Mouse (Mus musculus) frontal cortex, postnatal 14 days (tissue): ENCODE data around the gene Natd1.

Source experiments
- DNase-seq, 2 experiments: peaks; one replicate each; pipeline ENCODE4 v3.0.0; 2022; ENCODE audit warnings: low spot score in 2 of 2

Gene Natd1

GRCm38 (mm10) chr11:60914491-60914890 lies at the start of gene Natd1:
Gene Natd1, minus strand, starts transcription at chr11:60914750.
- no peak for DNase-seq

GRCm38 (mm10) chr11:60962709-60963108 lies 48.2 kb upstream of the Natd1 start:
- no peak for DNase-seq

GRCm38 (mm10) chr11:60961176-60961575 lies 46.6 kb upstream of the Natd1 start:
- DNase-seq = no peak

GRCm38 (mm10) chr11:60958948-60959347 lies 44.4 kb upstream of the Natd1 start:
- DNase-seq = no peak

GRCm38 (mm10) chr11:60955621-60956383 lies 41.3 kb upstream of the Natd1 start:
- DNase-seq = no peak

- DNase-seq = no peak
Observed at GRCm38 (mm10) chr11:60954255-60955104, 39.9 kb upstream of the Natd1 start.

- peak; percentile 75 for DNase-seq
Observed at GRCm38 (mm10) chr11:60953803-60954202, 39.3 kb upstream of the Natd1 start.

- DNase-seq = no peak
Observed at GRCm38 (mm10) chr11:60952986-60953385, 38.4 kb upstream of the Natd1 start.

- DNase-seq = no peak
Observed at GRCm38 (mm10) chr11:60952362-60952761, 37.8 kb upstream of the Natd1 start.

- no peak for DNase-seq
Observed at GRCm38 (mm10) chr11:60951896-60952295, 37.3 kb upstream of the Natd1 start.

GRCm38 (mm10) chr11:60945003-60945402 lies 30.5 kb upstream of the Natd1 start:
- DNase-seq = no peak

GRCm38 (mm10) chr11:60942263-60943015 lies 27.9 kb upstream of the Natd1 start:
- DNase-seq = no peak

GRCm38 (mm10) chr11:60941370-60941769 lies 26.8 kb upstream of the Natd1 start:
- DNase-seq = no peak

- DNase-seq = no peak
Observed at GRCm38 (mm10) chr11:60940501-60940900, 26.0 kb upstream of the Natd1 start.

- DNase-seq = no peak
Observed at GRCm38 (mm10) chr11:60939487-60939886, 24.9 kb upstream of the Natd1 start.

- DNase-seq = no peak
Observed at GRCm38 (mm10) chr11:60937611-60938010, 23.1 kb upstream of the Natd1 start.

GRCm38 (mm10) chr11:60935975-60936373 lies 21.4 kb upstream of the Natd1 start:
- no peak for DNase-seq

GRCm38 (mm10) chr11:60935326-60935974 lies 20.9 kb upstream of the Natd1 start:
- DNase-seq = peak; percentile 22 to 35

GRCm38 (mm10) chr11:60934795-60935194 lies 20.2 kb upstream of the Natd1 start:
- DNase-seq = no peak

- no peak for DNase-seq
Observed at GRCm38 (mm10) chr11:60933178-60933930, 18.8 kb upstream of the Natd1 start.

GRCm38 (mm10) chr11:60932503-60933020 lies 18.0 kb upstream of the Natd1 start:
- no peak for DNase-seq
